Mouse (Mus musculus) thymus, postnatal 36 days (tissue): ENCODE measurements around the gene Oaz3.
A peak's percentile ranks its signal among the peaks of the same experiment; 100 is the strongest.

Experiments used
- DNase-seq, 2 experiments: peaks; one replicate each; pipeline ENCODE4 v3.0.0; 2022; ENCODE audit warnings: mixed read lengths in 2 of 2

Oaz3 gene

DNA sequence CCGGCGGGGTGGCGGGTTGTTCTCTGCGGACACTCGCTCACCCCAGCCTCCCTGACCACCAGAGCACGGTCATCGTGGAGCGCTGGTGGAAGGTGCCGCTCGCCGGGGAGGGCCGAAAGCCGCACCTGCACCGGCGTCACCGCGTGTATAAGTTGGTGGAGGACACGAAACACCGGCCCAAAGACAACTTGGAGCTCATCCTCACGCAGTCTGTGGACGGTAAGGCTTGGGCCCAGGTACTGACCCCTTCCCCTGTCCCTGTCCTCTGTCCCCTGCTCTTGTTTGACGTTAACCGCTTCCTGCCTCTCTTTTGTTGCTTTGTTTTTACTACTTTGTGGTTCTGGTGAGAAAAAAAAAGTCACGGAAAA is at the start of gene Oaz3:
Gene Oaz3 (minus strand): TSS at position 319 of the 368 bp plus-strand sequence.
- DNase-seq = no peak

DNA sequence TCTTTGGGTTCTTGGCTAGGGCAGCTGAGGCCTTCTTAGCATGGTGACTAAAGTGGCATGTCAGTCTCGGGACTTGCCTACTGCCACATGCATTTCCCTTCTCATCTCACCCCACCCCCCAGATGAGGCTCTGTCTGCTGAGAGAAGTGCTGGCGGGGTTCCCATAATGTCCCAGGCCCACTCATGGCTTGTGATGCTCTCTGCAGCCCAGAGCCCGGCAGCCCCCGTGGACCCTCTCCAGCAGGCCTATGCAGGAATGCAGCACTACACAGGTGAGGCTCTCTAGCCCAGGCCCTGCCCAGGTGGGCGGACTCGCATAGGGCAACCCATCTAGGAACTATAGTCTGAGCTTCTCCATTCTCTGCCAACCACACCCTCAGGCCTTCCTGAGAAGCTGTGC is 43.9 kb upstream of the Oaz3 start:
- no peak for DNase-seq

DNA sequence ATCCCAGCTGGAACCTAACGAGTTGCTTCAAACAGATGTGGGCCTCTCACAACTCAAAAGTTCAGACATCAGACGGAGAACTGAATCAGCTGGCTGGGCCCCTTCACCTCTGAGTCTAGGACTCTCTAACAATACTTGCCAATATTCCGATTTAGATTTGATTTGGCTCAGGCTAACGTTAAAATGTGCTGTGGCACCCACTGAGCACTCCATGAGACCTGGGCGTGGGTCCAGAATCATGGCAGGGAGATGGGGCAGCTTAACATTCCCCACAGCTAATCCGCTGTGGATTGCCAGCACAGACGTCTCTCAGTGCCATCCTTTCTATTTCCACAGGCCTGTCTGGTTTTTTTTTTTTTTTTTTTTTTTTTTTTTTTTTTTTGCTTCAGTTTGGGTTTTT is 42.2 kb upstream of the Oaz3 start:
- DNase-seq = no peak

DNA sequence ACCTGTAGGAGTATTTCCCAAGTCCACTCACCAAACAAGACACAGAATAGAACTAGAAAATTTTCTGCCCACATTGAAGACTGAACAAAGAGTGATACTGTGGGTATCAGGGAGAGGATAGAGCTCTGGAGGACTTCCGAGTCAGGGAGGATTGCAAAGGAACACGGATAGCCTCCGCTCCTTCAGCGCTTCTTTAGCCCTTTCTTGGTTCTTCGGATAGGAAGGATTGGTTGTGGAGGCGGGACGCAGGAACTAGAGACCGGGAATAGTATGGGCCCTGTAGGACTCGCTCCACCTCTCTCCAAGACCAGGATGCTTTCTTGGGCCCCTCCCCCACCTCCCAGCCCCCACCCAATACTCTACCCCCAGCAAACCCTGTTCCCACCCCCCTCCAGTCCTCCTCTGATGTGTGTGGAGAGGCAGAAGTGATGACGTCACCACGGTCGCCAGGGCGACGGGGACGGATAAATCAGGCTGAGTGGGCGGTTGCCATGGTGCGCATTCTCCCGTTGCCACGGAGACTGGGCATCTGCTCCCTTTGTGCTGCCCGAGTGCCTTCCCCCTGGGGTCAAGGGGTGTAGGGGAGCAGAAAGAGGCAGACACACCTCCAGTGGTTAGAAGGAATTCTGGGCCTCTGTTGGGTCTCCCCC is 40.2 kb upstream of the Oaz3 start:
- peak in 1 of 2 experiments; percentile 22 for DNase-seq

DNA sequence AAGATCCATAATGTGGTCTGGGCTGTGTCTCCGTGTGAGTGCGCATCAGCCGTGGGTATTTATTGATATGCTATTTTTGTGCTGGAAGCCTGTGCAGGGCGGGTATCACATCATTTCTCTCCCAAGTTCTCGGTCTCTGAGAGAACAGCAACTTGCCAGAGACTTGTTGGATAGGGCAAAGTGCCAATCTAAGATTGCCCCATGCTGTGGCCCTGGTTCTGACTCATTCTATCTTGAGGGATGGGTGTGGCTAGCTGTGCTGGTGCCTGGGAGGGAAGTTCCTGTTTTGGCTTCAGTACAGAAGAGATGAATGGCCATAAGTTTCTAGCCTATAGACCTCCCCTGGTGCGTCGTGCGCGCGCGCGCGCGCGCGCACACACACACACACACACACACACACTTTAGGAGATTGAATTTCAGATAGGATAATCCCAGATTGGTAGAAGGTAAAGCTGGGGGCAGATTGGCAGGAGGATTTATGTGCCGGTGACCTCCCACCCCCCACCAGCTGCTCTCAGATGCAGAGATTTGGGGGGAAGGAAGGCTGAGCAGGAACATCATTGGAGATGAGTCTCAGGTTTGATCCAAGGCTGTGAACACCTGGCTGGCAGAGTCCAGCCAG is 39.2 kb upstream of the Oaz3 start:
- no peak for DNase-seq

DNA sequence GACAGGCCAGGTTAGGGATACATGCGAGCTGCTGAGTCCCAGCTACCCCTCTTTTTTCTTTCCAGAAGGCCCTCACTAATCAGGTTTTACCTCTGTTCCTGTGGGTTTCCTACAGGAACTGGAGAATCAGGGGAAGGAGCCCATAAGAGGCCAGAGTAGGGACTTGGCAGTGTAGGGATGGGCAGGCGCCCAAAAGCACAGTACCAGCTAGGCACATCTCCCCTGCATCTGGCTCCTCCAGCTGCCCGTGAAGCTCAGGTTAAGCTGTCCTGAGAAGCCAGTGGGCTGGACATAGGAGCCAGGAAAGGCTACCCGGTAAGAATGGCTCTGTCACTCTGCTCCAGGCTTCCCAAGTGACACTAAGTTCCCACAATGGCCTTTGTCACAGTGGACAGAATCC is 37.7 kb upstream of the Oaz3 start:
- DNase-seq = no peak

DNA sequence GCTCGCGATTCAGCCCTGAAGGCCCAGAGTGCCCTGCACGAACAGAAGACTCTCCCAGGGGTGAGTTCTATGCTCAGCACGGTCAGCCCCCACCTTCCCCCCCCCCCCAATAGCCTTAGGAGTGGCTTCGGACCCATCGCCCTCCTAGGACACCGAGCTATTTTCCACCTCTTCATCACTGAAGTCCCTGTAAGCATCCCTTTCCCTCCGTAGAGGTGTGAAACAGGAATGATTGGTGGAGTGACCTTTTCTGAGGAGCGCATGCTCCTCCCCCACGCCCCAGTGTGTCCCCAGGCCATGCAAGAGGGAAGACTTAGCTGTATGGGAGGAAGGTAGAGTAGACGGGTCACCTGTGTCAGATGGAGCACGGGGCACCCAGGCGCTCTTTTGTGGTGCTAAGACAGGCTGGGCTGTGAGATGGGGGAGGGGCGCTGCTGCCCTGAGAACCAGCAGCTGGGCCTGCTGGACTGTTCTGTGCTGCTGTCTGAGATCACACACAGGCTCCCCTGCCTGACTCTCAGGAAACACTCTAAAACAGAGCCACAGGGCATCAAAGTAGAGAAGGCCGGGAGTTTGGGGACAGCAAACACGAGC is 36.7 kb upstream of the Oaz3 start, which contains the start of gene Riiad1:
Gene Riiad1 (minus strand): TSS at position 51 of the 594 bp plus-strand sequence.
- DNase-seq = no peak

DNA sequence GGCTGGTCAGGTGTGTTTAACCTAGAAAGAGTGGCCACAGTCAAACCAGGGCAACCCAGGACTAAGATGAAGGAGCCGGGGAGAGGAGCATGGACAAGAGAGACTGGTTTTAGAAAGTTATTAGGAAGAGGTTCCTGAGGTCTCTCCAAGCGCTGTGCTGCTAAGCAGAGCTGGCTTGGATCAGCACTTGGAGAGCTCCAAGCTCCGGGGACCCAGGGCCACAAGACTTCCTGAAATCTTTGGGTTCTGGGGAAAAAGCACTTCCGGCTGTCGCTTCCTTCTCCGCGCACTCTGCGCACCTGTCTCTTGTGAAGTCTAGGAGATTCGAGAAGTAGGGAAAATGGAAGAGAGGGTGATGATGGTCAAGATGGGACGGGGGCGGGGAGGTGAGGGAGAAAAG is 35.8 kb upstream of the Oaz3 start:
- no peak for DNase-seq

DNA sequence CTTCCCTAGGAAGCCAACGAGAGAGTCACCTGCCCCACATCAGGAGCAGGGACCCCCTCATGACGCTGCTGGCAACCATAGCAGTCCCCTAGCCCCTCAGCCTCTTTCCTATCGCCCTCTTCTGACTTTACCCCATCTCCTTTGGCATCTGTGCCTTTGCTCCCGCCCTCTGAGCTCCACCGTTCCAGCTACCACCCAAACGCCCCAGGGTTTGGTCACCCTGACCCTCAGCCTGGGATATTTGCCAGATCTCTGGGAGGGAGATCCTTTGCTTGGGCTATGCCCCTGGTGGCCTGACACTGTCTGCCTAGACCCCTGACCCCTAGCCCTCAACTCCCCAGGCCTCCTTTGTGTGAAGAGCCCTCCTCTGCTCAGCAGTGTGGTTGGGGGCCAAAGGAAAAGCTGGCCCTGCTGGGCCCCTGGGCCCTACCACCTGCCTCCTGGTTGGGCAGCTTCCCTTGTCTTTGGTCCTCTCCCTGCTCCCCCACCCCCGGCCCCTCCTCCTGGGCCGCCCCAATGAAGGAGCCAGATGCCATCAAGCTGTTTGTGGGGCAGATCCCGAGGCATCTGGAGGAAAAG is 35.0 kb upstream of the Oaz3 start:
- no peak for DNase-seq

DNA sequence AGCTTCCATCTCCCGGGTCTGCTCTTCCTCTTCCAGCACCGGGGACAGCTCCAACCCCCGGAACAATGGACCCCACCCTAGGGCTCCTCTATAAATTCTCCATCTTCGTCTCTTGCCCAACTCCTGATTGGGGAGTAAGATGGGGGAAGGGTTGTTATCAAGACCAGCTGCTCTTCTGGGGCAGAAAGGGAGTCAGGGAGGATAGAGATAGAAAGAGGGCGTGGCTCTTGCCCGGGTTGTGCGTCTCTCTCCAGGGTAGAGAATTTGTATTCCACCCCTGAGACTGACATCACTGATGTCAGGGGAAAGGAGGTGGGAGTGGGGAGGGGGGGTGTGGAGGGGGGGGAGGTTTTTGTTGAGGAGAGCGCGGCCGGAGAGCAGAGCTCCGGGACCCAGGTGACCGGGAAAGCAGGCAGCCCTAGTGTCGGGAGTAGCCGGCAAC is 34.3 kb upstream of the Oaz3 start, which contains the start of gene Celf3:
Gene Celf3 (plus strand): TSS at position 315 of the 442 bp plus-strand sequence.
- DNase-seq = no peak

DNA sequence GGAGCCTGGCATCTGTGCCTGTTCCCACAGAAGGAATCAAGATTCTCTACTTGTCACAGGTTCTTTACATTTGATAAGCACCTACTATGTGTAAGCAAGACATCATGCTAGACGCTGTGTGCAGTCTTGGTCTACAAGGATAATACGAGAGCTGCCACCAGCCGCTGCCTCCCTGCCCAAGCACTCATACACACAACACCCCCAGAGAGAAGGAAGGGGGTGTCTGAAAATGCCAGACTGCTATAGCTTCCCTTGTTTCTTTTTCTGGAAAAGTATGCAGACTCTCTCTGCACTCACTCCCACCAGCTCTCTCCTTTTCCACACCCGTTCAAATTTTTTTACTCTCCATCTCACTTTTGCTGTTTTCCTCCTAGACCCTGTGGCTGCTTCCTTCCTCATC is 33.7 kb upstream of the Oaz3 start:
- DNase-seq = no peak

DNA sequence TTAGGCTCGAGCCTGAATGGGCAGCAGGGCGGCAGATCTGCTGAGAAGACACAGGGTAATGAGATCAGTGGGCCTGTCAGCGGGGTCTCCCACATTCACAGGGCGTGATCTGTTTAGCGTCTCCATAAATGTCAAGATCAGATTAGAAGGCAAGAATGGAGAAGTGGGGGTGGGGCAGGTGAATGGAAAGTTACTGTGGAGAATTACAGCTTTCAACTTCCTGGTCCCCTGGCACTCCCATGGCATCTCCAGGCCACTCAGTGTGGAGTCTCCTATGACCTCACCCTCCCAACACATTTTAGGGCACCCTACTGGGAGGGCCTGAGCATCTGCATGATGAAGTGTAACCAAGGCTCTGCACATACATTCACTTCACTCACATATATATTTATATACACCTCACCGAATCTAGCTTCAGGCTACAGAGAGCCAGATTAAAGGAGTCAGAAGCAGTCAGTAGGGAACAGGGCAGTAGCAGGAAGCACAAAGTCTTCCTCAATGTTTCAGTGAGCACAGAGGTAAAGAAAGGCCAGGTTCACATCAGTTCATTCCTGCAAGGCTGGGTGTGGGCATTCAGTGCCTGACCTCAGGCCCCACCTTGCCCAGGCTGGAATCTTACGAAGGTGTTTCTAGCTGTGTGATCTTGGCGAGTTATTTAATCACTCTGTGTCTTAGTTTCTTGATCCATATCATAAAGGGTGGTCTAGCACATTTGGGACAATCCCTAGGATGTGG is 32.8 kb upstream of the Oaz3 start:
- no peak for DNase-seq

DNA sequence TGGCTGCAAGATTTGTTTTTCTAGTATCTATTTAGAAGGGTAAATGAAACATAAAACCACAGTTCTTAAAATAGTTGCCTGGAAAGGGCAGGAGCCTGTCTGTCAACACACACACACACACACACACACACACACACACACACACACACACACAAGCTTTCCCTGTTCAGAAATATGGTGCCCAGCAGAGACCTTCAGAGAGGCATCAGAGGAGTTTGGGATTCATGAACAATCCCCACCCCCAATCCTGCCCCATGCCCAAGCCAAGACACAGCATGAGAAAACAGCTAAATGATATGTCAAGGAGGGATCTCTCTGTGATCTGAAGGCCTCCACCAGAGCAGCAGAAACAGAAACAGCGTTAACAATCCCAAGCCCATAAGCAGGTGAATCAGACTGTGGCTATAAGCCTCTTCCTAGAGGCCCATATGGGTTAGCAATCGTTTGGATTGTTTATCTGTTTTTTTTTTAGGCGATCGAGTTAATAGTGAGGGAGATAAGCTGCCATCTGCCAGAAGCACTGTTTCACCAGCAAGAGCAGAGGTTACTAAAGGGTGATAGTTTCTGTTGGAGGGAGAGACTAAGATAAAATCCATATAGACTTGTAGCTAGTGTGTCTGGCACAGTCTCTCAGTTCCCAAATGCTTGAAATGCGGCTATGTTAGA is 30.0 kb upstream of the Oaz3 start:
- DNase-seq = no peak

DNA sequence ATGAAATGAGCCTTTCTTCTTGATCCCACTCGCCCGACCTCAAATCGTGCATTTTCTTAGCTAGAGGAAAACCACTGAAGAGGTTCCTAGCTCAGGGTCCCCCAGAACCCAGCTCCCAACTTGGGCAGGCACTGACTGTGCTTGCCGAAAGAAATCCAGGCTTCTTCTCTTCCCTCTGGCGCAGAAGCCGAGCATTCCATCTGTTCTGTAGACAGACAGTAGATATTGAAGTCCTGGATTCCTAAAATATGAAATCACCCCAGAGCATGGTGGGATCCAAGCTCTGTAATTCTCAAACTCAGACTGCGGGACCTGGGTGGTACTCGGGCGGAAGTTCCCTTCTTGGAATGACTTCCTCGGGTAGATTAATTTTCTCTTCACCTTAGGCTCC is 29.4 kb upstream of the Oaz3 start:
- no peak for DNase-seq

DNA sequence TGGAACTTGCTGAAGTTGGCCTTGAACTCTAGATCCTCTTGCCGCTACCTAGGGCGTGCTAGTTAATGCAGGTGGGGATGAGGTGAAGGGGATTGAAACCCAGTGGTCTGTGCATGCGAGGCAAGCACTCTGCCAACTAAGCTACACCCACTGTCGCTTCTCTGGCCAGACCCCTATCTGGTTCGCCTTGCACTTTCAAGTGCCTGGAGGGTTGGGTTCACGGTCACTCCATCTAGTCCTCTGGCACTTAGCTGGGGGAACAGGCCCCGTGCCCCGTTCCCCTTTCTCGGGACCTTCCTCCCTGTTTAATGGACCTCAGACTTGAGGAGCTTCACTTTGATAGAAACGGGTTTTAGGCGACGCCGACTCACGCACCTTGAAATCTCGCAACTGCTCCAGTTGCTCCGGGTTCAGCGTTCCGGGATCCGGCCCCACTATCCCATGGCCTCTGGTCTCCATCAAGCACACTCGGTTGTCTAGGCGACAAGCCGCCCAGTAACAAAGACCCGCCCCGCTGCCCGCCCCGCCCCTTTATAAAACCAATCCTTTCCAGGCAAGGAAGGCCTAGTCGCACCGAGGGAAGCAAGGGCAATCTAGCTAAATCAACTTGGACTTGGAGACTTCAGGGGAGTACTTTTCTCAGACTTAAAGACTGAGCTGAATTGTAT is 28.9 kb upstream of the Oaz3 start:
- DNase-seq = no peak

DNA sequence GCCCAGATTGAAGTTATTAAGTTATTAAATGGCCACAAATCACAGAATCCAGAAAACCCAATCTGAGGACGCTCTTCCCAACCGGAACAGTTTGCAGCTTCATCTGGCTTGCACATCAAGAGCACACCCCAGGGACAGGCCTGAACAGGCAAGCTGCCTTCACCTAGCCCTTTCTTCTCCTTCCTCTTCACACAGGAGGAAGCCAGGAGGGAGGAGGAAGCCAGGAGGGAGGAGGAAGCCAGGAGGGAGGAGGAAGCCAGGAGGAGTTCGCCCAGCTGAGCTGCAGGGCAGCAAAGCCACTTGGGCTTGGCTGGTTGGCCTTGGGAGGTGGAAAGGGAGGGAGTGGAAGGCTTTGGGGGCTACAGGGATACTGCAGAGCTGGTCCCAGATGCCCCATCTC is 25.2 kb upstream of the Oaz3 start:
- no peak for DNase-seq

DNA sequence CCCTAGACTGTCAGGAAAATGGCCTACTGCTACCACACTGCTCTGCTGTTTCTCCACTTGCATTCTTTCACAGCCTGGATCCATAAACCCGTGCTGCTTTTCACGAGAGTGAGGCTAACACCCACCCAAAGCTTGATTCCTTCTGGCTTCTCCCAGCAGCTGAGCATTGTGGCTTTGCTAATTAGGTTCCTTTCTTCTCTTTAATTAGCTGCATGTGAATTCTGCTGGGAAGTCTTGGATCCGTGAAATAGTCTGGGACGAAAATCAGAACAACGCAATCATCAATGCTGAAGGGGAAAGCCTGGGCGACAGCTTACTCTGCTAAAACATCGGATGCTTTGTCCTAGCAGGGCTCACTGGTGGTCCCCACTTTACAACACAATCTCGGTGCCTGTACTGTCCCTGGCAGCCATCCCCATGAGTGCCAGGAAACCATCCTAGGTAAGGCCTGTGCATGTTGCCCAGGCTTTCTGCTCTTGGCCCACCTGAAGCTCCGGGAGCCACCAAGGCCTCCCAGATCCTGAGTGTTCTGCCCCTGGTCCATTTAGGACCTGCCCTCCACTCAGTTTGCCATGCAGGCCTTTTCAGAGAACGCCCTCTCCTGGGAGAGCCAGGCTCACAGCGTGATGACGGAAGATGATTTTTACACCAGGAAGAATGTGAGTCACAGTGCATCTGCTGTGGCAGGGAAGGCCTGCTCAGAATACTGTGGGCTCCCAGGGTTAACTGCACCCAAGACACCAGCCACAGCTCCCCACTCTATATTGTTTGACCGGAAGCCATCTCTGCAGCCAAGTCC is 22.1 kb upstream of the Oaz3 start:
- DNase-seq = no peak

DNA sequence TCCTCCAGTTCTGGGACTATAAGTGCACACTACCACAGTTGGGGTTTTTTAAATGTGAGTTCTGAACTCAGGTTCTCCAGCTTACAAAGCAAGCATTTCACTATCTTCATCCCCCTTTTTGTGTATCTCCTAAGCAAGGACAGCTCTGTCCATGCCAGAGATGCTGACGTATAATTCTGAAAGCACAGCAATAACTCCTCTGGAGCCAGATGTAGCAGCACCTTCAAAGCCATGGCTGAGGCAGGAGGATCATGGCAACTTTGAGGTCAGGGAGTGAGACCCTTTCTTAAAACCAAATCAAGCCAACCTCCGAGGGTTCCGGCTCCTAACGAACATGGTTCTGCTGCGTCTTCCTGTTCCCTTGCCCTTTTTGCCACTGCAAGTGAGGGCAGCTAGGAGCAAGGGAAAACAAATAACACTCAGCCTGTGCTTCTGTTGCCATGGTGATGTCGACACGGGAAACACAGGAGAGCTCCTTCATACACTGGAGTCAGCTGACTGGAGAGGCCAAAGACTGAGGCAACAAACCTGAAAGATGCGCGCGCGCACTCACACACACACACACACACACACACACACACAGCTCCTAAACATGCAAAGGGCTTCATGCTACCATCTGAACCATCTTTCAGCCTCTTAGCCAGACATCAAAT is 20.3 kb upstream of the Oaz3 start:
- DNase-seq = no peak

DNA sequence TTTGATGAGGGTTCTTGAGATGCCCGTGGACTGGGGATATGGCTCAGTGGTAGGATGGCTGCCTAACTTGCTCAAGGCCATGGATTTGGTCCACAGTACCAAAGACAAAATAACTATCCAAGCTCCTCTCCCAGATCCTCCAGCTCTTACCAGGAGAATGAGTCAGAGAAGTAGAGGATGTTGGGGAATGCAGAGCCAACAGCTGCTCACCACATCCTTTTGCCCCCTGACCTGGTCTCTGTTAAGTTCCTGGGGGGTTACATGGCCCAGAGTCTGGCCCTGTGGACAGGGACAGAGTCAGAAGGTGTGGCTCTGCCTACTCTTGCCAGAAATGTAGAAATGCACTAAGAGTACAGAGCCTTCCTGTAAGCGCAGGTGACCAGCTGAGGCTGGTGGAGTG is 16.1 kb upstream of the Oaz3 start:
- DNase-seq = no peak

DNA sequence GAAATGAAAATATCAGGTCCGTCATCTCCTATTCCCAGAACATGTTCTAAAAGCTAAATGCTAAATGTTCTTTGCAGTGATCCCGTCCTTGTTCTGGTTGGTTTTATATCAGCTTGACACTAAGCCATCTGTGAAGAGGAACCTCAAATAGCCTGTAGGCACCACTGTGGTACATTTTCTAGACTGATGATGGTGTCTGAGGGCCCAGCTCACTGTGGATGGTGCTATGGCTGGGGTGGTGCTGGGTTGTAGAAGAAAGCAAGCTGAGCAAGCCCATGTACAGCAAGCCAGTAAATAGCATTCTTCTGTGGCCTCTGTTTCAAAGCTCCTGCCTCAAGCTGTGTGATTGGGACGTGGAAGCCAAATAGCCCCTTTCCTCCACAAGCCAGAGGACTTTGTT is 13.3 kb upstream of the Oaz3 start:
- no peak for DNase-seq

DNA sequence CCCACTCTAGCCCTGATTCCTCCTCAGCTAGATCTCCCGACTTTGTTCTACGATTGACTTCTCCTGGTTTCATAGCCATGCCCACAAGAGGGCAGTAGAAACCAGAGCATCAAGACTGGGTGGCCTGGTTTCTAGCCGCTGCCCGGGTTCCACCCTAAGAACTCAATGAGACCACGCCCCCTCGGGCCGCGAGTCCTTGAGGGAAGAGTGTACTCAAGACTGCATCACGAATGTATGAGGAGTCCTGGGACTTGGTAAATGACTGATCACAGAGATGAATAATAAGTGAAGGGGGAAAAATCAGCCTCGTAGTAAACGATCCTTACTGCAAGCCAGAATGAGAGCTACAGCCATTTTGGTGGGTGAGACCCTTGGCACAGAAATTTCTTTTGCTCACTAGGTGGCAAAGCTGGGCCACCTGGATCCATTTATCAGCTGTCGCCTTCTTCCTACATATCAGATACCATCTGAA is 12.8 kb upstream of the Oaz3 start:
- peak; percentile 69 to 73 for DNase-seq
